Mouse (Mus musculus) skeletal muscle tissue, postnatal 0 days (tissue): ENCODE measurements around the gene Sap30l. TPM values are rescaled to one million over a fixed set of nuclear protein-coding genes. Genes with fewer than 3 reads are reported as not detected.

Source experiments
- polyA plus RNA-seq: library from polyadenylated mRNA; unstranded; fragments of >200 nt; fragmentation: Nextera tagmentation; extraction: Ambion mirVana; gene quantifications from 2 replicates; pipeline ENCODE4 v1.2.1, GENCODE M21; 2015

The Sap30l gene
- polyA plus RNA-seq = 9.1 and 10.4 TPM in 2 replicates

GRCm38 (mm10) chr11:57800971-57801765, at the start of gene Sap30l:
Gene Sap30l (plus strand): TSS chr11:57801637.

DNA sequence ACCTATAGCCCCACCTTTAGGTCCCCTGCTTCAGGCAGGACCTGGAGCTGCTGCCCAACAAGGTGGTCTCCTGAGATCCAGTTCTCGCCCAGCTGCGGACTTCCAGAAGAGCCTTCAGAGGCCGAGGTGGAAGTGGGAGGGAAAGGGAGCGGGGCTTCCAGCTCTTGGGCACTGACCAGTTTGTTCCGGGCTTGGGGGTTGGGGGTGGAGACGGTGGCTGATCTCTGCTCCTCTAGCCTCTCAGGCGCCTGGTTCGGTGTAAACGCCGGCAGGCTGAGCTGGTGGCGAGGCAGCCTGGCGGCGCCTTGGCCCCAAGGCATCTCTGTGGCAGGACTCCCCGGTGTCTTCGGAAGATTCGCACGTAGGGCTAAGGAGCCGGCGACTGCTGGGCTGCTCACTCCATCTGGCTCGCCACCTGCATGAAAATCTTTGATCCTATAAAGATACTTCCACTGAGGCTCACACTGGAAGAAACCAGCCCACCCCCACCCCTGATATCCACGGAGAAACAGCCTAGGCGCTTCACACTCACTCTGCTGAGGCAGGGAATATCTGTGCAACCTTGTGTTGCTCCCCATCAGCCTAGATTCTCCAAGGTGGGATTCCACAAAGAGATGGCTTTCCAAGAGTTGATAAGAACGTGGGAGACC, 31.2 kb downstream of the Sap30l start, which contains the start of gene Hand1:
TSS of gene Hand1 (minus strand) at position 267 of the 650 bp plus-strand sequence.

Other genes with a start within 250 kb of the Sap30l start
- 5.5 and 7.9 TPM in 2 replicates for gene Galnt10, start 156.2 kb upstream of the Sap30l start, polyA plus RNA-seq
- gene Hand1, start 31.2 kb downstream of the Sap30l start, polyA plus RNA-seq = not detected in 2 replicates
- 10.5 TPM in 2 replicates for gene Larp1, start 207.4 kb downstream of the Sap30l start, polyA plus RNA-seq